Mouse (Mus musculus) G1E (cell line): ENCODE measurements around the gene Foxl1. TPM values are rescaled to one million over a fixed set of nuclear protein-coding genes. Genes with fewer than 3 reads are reported as not detected.

Source experiments
- ATAC-seq: 2 replicates; pipeline ENCODE4 v1.8.0; 2016; ENCODE audit warnings: mild to moderate bottlenecking; ENCODE audit not compliant: insufficient number of reproducible peaks, poor library complexity, low FRiP score, severe bottlenecking; ENCODE audit errors: extremely low read depth
- DNase-seq: peaks from one replicate; pipeline ENCODE4 v3.0.0; 2012; ENCODE audit warnings: low spot score
- H3K27me3 ChIP-seq: 2 replicates; pipeline ENCODE4 v1.6.1; 2012; ENCODE audit warnings: mild to moderate bottlenecking, low read length, inconsistent platforms; ENCODE audit not compliant: insufficient read depth
- H3K36me3 ChIP-seq: replicated peaks from 2 replicates; pipeline ENCODE3; 2012; ENCODE audit warnings: mild to moderate bottlenecking, inconsistent platforms
- H3K4me1 ChIP-seq: 2 replicates; pipeline ENCODE4 v1.6.1; 2012; ENCODE audit warnings: low read depth, low read length, inconsistent platforms, mixed read lengths; ENCODE audit not compliant: insufficient read depth
- H3K4me3 ChIP-seq: 2 replicates; pipeline ENCODE4 v1.5.1; 2012; ENCODE audit warnings: low read depth, mild to moderate bottlenecking, inconsistent platforms, low read length, moderate library complexity, mixed read lengths
- H3K9me3 ChIP-seq: replicated peaks from 2 replicates; pipeline ENCODE4 v1.6.1; 2012; ENCODE audit warnings: inconsistent platforms
- CTCF ChIP-seq: IDR thresholded peaks from 2 replicates; pipeline ENCODE4 v1.5.1; 2012; ENCODE audit warnings: low read depth, low read length, inconsistent platforms, mixed read lengths
- GATA1 ChIP-seq: IDR thresholded peaks from 2 replicates; pipeline ENCODE4 v1.6.1; 2012; ENCODE audit warnings: borderline replicate concordance, low read length, inconsistent platforms, mixed read lengths
- GATA2 ChIP-seq: IDR thresholded peaks from 2 replicates; pipeline ENCODE4 v1.6.1; 2012; ENCODE audit warnings: low read depth, low read length, inconsistent platforms, borderline replicate concordance
- POLR2AphosphoS5 ChIP-seq: IDR thresholded peaks from 2 replicates; pipeline ENCODE4 v1.6.1; 2012; ENCODE audit warnings: low read depth, low read length, inconsistent platforms; ENCODE audit not compliant: insufficient replicate concordance
- TAL1 ChIP-seq: conservative IDR thresholded peaks from 2 replicates; pipeline ENCODE4 v1.6.1; 2012; ENCODE audit warnings: low read depth, low read length, inconsistent platforms, mixed read lengths
- polyA plus RNA-seq: library from polyadenylated mRNA; stranded (reverse); fragments of >175 nt; gene quantifications from 2 replicates; pipeline ENCODE4 v1.2.3, GENCODE M21; 2012
- total RNA-seq, 2 experiments: library from RNA; stranded (forward) in 1 of 2; stranded (reverse) in 1 of 2; fragments of 200-1000 nt in 1 of 2; fragments of >200 nt in 1 of 2; fragmentation: Nextera tagmentation in 1 of 2; gene quantifications; 2 replicates each; pipeline ENCODE4 v1.2.3; 2014 to 2017

Foxl1 gene
- total and polyA plus RNA-seq, 3 experiments, result not detected

- Histone ChIP-seq H3K27me3 (no peaks in the 10 kb centered on the region), H3K36me3 (no peaks in the 10 kb centered on the region), H3K4me1 (no peaks in the 10 kb centered on the region), H3K9me3 (peaks cover 80% of the 10 kb centered on the region), H3K4me3 (no peak overlapping the region)
- TF ChIP-seq GATA2, result no peak
- no peak for TF ChIP-seq CTCF
- TF ChIP-seq POLR2AphosphoS5, result no peak
- TF ChIP-seq TAL1, result no peak
- no peak for TF ChIP-seq GATA1
- DNase-seq, result no peak
- ATAC-seq, result no peak
These were observed 20.9 kb downstream of the Foxl1 start for GRCm38 (mm10) chr8:121148573-121149083.

- ATAC-seq (no peak), DNase-seq (no peak)
- Histone ChIP-seq H3K4me1 (no peaks in the 10 kb centered on the region), H3K27me3 (no peaks in the 10 kb centered on the region), H3K4me3 (no peak overlapping the region), H3K9me3 (peaks cover 90% of the 10 kb centered on the region), H3K36me3 (no peaks in the 10 kb centered on the region)
- TF ChIP-seq GATA2 (no peak), GATA1 (no peak), TAL1 (no peak)
These were observed 24.7 kb downstream of the Foxl1 start for GRCm38 (mm10) chr8:121152394-121152793.

DNA sequence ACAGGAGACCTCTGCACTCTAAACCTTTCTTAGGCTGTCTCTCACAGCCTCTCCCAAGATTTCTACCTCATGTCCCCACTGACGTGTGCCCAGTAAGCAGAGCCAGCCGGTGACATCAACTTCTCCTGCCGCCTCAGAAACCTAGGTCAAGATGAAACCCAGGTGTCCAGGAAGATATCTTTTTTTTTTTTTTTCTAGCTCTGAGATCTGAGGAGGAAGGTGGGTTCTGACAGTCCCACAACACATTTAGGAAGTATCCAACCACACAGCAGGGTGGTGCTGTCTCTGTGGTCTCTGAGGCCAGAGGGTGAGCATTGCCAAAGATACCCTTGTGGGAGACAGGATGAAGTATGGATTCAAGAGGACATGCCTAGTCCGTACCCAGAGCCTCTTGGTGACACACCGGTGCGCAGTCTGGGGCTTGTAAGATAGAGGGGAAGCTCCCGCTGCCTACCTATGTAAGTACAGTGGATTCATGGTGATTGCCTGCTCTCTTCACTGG, 29.3 kb downstream of the Foxl1 start:
- no peak for ATAC-seq
- Histone ChIP-seq H3K4me3 (no peak overlapping the region), H3K27me3 (no peaks in the 10 kb centered on the region)

DNA sequence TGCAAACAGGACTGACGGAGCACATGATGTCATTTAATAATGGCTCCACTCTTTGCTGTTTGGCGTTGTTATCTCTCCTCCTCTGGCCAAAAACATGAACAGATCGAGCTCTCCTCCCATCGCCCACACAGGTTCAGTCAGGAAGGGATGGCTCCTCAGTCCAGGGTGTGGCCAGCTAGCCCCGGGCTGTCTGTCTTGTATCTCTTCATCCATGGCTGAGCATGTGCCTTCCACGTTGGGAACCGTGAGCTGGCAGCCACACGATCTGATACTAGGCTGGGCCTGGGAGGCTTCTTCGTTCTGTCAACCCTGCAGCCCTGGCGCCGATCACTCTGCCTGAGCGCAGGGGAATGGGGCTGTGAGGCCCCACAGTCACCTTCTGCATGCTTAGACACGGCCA, 31.1 kb downstream of the Foxl1 start:
- no peak for ATAC-seq

More for the DNA sequence above, 29.3 kb downstream of the Foxl1 start:
- no peaks in the 10 kb centered on the region for H3K4me1 ChIP-seq
- no peaks in the 10 kb centered on the region for H3K36me3 ChIP-seq
- peaks cover 91% of the 10 kb centered on the region for H3K9me3 ChIP-seq
- DNase-seq, result no peak
- no peak for TF ChIP-seq GATA2
- no peak for TF ChIP-seq CTCF
- TF ChIP-seq GATA1, result no peak
- TF ChIP-seq POLR2AphosphoS5, result no peak
- TF ChIP-seq TAL1, result no peak

GRCm38 (mm10) chr8:121161437-121161836, 33.7 kb downstream of the Foxl1 start:
- DNase-seq (no peak), ATAC-seq (no peak)
- no peaks in the 10 kb centered on the region for H3K36me3 ChIP-seq
- peaks cover 84% of the 10 kb centered on the region for H3K9me3 ChIP-seq
- no peaks in the 10 kb centered on the region for H3K4me1 ChIP-seq
- no peaks in the 10 kb centered on the region for H3K27me3 ChIP-seq
- TF ChIP-seq TAL1 (no peak), GATA1 (no peak), CTCF (no peak), GATA2 (no peak), POLR2AphosphoS5 (no peak)
- no peak overlapping the region for H3K4me3 ChIP-seq

More for the DNA sequence above, 31.1 kb downstream of the Foxl1 start:
- DNase-seq, result no peak
- no peaks in the 10 kb centered on the region for H3K4me1 ChIP-seq
- H3K4me3 ChIP-seq, result no peak overlapping the region; the same call in 1 of the 2 replicates
- H3K36me3 ChIP-seq, result no peaks in the 10 kb centered on the region
- H3K27me3 ChIP-seq, result no peaks in the 10 kb centered on the region
- peaks cover 86% of the 10 kb centered on the region for H3K9me3 ChIP-seq
- TF ChIP-seq TAL1, result no peak

- TF ChIP-seq GATA1 (no peak), GATA2 (no peak), CTCF (no peak), TAL1 (no peak), POLR2AphosphoS5 (no peak)
- no peak for DNase-seq
- Histone ChIP-seq H3K4me3 (no peak overlapping the region), H3K27me3 (no peaks in the 10 kb centered on the region), H3K9me3 (peaks cover 85% of the 10 kb centered on the region), H3K4me1 (no peaks in the 10 kb centered on the region), H3K36me3 (no peaks in the 10 kb centered on the region)
- ATAC-seq, result no peak
These were observed 34.7 kb downstream of the Foxl1 start for GRCm38 (mm10) chr8:121162413-121162812.
